Mouse (Mus musculus) kidney, adult 2 months (tissue): ENCODE results near the gene Tmem240.

Experiments
- CTCF ChIP-seq: fragments of 200-500 bp; conservative IDR thresholded peaks from 2 replicates; pipeline ENCODE4 v1.5.1; 2011; ENCODE audit warnings: low read depth, mild to moderate bottlenecking, control low read depth, low read length, moderate library complexity, mixed read lengths; ENCODE audit not compliant: insufficient read depth, insufficient read length
- POLR2A ChIP-seq: fragments of 200-500 bp; IDR thresholded peaks from one replicate; pipeline ENCODE4 v1.6.1; 2011; ENCODE audit warnings: low read depth, low read length, control low read depth

GRCm38 (mm10) chr4:155696261-155697255 lies 38.0 kb upstream of the Tmem240 start:
- no peak for TF ChIP-seq CTCF
- no peak for TF ChIP-seq POLR2A
